Mouse (Mus musculus) cerebellum, adult 2 months (tissue): ENCODE measurements around the gene Il17ra.

Source experiments
- CTCF ChIP-seq: fragments of 200-500 bp; IDR thresholded peaks from 2 replicates; pipeline ENCODE4 v1.5.1; 2011; ENCODE audit warnings: low read depth, mild to moderate bottlenecking, control low read depth, low read length, moderate library complexity, borderline replicate concordance; ENCODE audit not compliant: insufficient read depth
- POLR2A ChIP-seq: fragments of 200-500 bp; IDR thresholded peaks from 2 replicates; pipeline ENCODE4 v1.6.1; 2011; ENCODE audit warnings: low read length, control low read depth, borderline replicate concordance; ENCODE audit not compliant: insufficient read depth

- TF ChIP-seq CTCF (no peak), POLR2A (no peak)
Measured at GRCm38 (mm10) chr6:120505531-120505930, 42.5 kb downstream of the Il17ra start.
